Mouse (Mus musculus) granulocyte monocyte progenitor cell, adult 5-6 weeks (primary cell): Measurements from ENCODE around the gene Cox17. TPM values are rescaled to one million over a fixed set of nuclear protein-coding genes. Genes with fewer than 3 reads are reported as not detected.
A peak's percentile ranks its signal among the peaks of the same experiment; 100 is the strongest.
"Not testable (repeated sequence)": the region's sequence is repeated elsewhere in the genome, so short reads cannot be mapped to it uniquely, and the experiment has no call there.

Source experiments
- ATAC-seq: replicated peaks from 2 replicates; pipeline ENCODE4 v1.8.0; 2016; ENCODE audit warnings: mild to moderate bottlenecking, moderate TSS enrichment, inconsistent platforms; ENCODE audit not compliant: poor library complexity, severe bottlenecking
- total RNA-seq, 2 experiments: library from RNA; stranded (forward) in 1 of 2; stranded (reverse) in 1 of 2; fragments of 200-712, 200-1000 nt in 1 of 2; fragments of >200 nt in 1 of 2; fragmentation: Nextera tagmentation in 1 of 2; gene quantifications; 2 replicates each; pipeline ENCODE4 v1.2.3; 2014 to 2017

Cox17 gene
- 124 and 168 TPM in 2 replicates for total RNA-seq (2014; fragmentation: Nextera tagmentation)
- 185 and 260 TPM in 2 replicates for total RNA-seq (2017)

- peak; percentile 96 for ATAC-seq
Observed at GRCm38 (mm10) chr16:38346529-38347325, at the start of gene Cox17, which contains the start of gene Gm21987. Gene Cox17, plus strand, starts transcription at chr16:38346991. Gene Gm21987, plus strand, starts transcription at chr16:38347040.

- no peak for ATAC-seq
Observed at GRCm38 (mm10) chr16:38298410-38298809, 48.4 kb upstream of the Cox17 start.

GRCm38 (mm10) chr16:38302367-38302766 lies 44.4 kb upstream of the Cox17 start:
- ATAC-seq = no peak

- ATAC-seq = no peak
Observed at GRCm38 (mm10) chr16:38304460-38305194, 42.2 kb upstream of the Cox17 start.

- ATAC-seq = no peak; the same call in 1 of the 2 replicates
Observed at GRCm38 (mm10) chr16:38306571-38307220, 40.1 kb upstream of the Cox17 start.

GRCm38 (mm10) chr16:38307221-38307605 lies 39.6 kb upstream of the Cox17 start:
- ATAC-seq = no peak

GRCm38 (mm10) chr16:38307651-38308050 lies 39.1 kb upstream of the Cox17 start:
- peak; percentile 68 for ATAC-seq

- no peak for ATAC-seq
Observed at GRCm38 (mm10) chr16:38308195-38308594, 38.6 kb upstream of the Cox17 start.

- ATAC-seq = no peak
Observed at GRCm38 (mm10) chr16:38318492-38318891, 28.3 kb upstream of the Cox17 start.

GRCm38 (mm10) chr16:38319087-38319486 lies 27.7 kb upstream of the Cox17 start:
- no peak for ATAC-seq

- peak; percentile 91 for ATAC-seq
Observed at GRCm38 (mm10) chr16:38321452-38321935, 25.3 kb upstream of the Cox17 start.

- ATAC-seq = no peak
Observed at GRCm38 (mm10) chr16:38324311-38324710, 22.5 kb upstream of the Cox17 start.

- no peak for ATAC-seq
Observed at GRCm38 (mm10) chr16:38326778-38327397, 19.9 kb upstream of the Cox17 start.

- no peak for ATAC-seq
Observed at GRCm38 (mm10) chr16:38329340-38329739, 17.5 kb upstream of the Cox17 start.

GRCm38 (mm10) chr16:38334431-38334830 lies 12.4 kb upstream of the Cox17 start:
- no peak for ATAC-seq

GRCm38 (mm10) chr16:38338077-38338476 lies 8.7 kb upstream of the Cox17 start:
- not testable (repeated sequence) for ATAC-seq

- ATAC-seq = peak; percentile 95
Observed at GRCm38 (mm10) chr16:38341396-38342324, 5.1 kb upstream of the Cox17 start, which contains the start of gene Maats1. Gene Maats1, minus strand, starts transcription at chr16:38342143.

- no peak; the same call in 1 of the 2 replicates for ATAC-seq
Observed at GRCm38 (mm10) chr16:38344941-38345725, 1.7 kb upstream of the Cox17 start.
